19 mouse cellular contexts compared by ENCODE assay signal in the genomic region with DNA sequence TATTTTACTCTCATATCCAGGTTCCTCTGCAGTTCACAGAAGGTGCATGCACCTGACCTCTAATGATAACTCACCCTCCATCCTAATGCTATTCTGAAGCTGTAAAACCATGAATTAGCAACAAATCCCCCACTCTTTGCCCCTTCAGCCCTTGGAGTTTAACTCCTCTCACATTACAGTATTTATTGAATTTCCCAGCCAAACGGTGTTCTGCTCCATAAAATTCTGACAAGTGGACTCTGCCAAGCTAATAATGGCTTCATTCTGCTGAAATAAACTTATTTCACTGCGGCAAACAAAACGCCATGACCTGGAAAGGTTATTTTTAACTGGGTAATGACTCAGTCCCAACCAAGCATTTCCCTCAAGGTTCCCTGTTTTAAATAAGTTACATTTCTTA.
DNase-seq lines count a peak whose midpoint lies in the region; ATAC-seq lines count a peak whose summit lies in the region.
"Had no signal": no experiment of that assay in that cellular context is flagged by ENCODE, and none has a peak within 500 bp of the region (broad histone marks: within the 10 kb centered on the region; RNA-seq: fewer than 3 reads in every experiment).

No protein-coding gene starts in this region.

- no peaks in the 10 kb centered on the region for H3K9me3 ChIP-seq in intestine, embryonic 14.5 days (ENCODE audit: control insufficient read depth, low read length)
- no peaks in the 10 kb centered on the region for H3K9me3 ChIP-seq in intestine, embryonic 16.5 days (ENCODE audit: control insufficient read depth, low read length)
- no peaks in the 10 kb centered on the region for H3K9me3 ChIP-seq in limb, embryonic 11.5 days (ENCODE audit: control insufficient read depth, low read length)
- H3K9me3 ChIP-seq: hindbrain, embryonic 15.5 days; liver, embryonic 13.5 days; midbrain, embryonic 12.5 days had no signal

- intact Hi-C loops in left cerebral cortex, postnatal 36 days (cut with DNase I): no loop called here

- H3K27ac ChIP-seq in intestine, embryonic 14.5 days (ENCODE audit: low read depth): no peak overlapping the region
- no peak overlapping the region for H3K27ac ChIP-seq in intestine, embryonic 16.5 days (ENCODE audit: low read length)
- H3K27ac ChIP-seq in limb, embryonic 11.5 days (replicated peaks; ENCODE audit: low read depth, low read length): no peak overlapping the region
- H3K27ac ChIP-seq: hindbrain, embryonic 15.5 days; liver, embryonic 13.5 days; midbrain, embryonic 12.5 days had no signal

- 30% methylated on average over 3 of the region's 3 CpGs for WGBS in intestine, embryonic 14.5 days
- WGBS in intestine, embryonic 16.5 days: 34% methylated on average over 3 of the region's 3 CpGs
- WGBS in limb, embryonic 11.5 days: 19% methylated on average over 3 of the region's 3 CpGs

- no peak overlapping the region for H3K9ac ChIP-seq in intestine, embryonic 14.5 days (ENCODE audit: low read length)
- H3K9ac ChIP-seq in intestine, embryonic 16.5 days (ENCODE audit: low read depth, low read length): no peak overlapping the region
- H3K9ac ChIP-seq in limb, embryonic 11.5 days (ENCODE audit: low read length): no peak overlapping the region
- H3K9ac ChIP-seq: hindbrain, embryonic 15.5 days; liver, embryonic 13.5 days; midbrain, embryonic 12.5 days had no signal

- peak overlapping the region; percentile 2; the same call in 1 of the 2 replicates for H3K4me2 ChIP-seq in intestine, embryonic 14.5 days (ENCODE audit: low read length)
- no peak overlapping the region for H3K4me2 ChIP-seq in intestine, embryonic 16.5 days (ENCODE audit: low read depth, low read length)
- no peak overlapping the region for H3K4me2 ChIP-seq in limb, embryonic 11.5 days (ENCODE audit: low read depth, severe bottlenecking)
- H3K4me2 ChIP-seq: hindbrain, embryonic 15.5 days; liver, embryonic 13.5 days; midbrain, embryonic 12.5 days had no signal

- H3K27me3 ChIP-seq in intestine, embryonic 14.5 days (replicated peaks; ENCODE audit: control insufficient read depth, insufficient read depth, low read length): no peaks in the 10 kb centered on the region
- no peaks in the 10 kb centered on the region for H3K27me3 ChIP-seq in intestine, embryonic 16.5 days (replicated peaks; ENCODE audit: control insufficient read depth, insufficient read depth, low read length)
- no peaks in the 10 kb centered on the region for H3K27me3 ChIP-seq in limb, embryonic 11.5 days (ENCODE audit: control insufficient read depth, insufficient read depth, low read length)
- H3K27me3 ChIP-seq: hindbrain, embryonic 15.5 days; liver, embryonic 13.5 days; midbrain, embryonic 12.5 days had no signal

- no peaks in the 10 kb centered on the region for H3K36me3 ChIP-seq in intestine, embryonic 14.5 days (ENCODE audit: control insufficient read depth, insufficient read depth, low read length)
- no peaks in the 10 kb centered on the region for H3K36me3 ChIP-seq in intestine, embryonic 16.5 days (ENCODE audit: control insufficient read depth, insufficient read depth, low read length)
- no peaks in the 10 kb centered on the region for H3K36me3 ChIP-seq in limb, embryonic 11.5 days (ENCODE audit: control insufficient read depth, insufficient read depth, low read length)
- H3K36me3 ChIP-seq: hindbrain, embryonic 15.5 days; liver, embryonic 13.5 days; midbrain, embryonic 12.5 days had no signal

- DNase-seq in intestine, embryonic 14.5 days (ENCODE audit: low spot score): no peak
- peak; percentile 40 for DNase-seq in Muller cell, postnatal 12 days (ENCODE audit: inconsistent ontology term)
- peak; percentile 34 for DNase-seq in forelimb bud, embryonic 11.5 days (ENCODE audit: low read depth, low spot score)
- no peak for DNase-seq in limb, embryonic 11.5 days (ENCODE audit: low spot score)
- DNase-seq in adrenal gland, postnatal 25 days: no peak
- DNase-seq in left cerebral cortex, postnatal 36 days (ENCODE audit: low spot score in 2 of 2): no peak
- DNase-seq: adrenal gland, postnatal 10 days; B cell, adult 2 months; cerebellum, postnatal 10 days; gastrocnemius, postnatal 14 days; heart, postnatal 14 days; liver, embryonic 13.5 days; lung, postnatal 36 days; right cerebral cortex, adult 18-20 months; spleen, adult 18-20 months; thymus, postnatal 4 days had no signal

- ATAC-seq in intestine, embryonic 14.5 days (replicated peaks; ENCODE audit: low FRiP score, low TSS enrichment, low read depth): no peak
- no peak for ATAC-seq in intestine, embryonic 16.5 days
- peak; percentile 47; the same call in 1 of the 2 replicates for ATAC-seq in limb, embryonic 11.5 days (ENCODE audit: insufficient number of reproducible peaks, low FRiP score, low TSS enrichment, low read depth)

- H3K4me3 ChIP-seq in intestine, embryonic 14.5 days (ENCODE audit: low read depth, low read length): no peak overlapping the region
- H3K4me3 ChIP-seq in intestine, embryonic 16.5 days (ENCODE audit: low read length): no peak overlapping the region
- no peak overlapping the region for H3K4me3 ChIP-seq in limb, embryonic 11.5 days (ENCODE audit: low read depth, low read length)
- H3K4me3 ChIP-seq: hindbrain, embryonic 15.5 days; liver, embryonic 13.5 days; midbrain, embryonic 12.5 days had no signal

- peaks cover 20% of the 10 kb centered on the region for H3K4me1 ChIP-seq in intestine, embryonic 14.5 days (replicated peaks; ENCODE audit: control insufficient read depth, insufficient read depth, low read length)
- peaks cover 6% of the 10 kb centered on the region for H3K4me1 ChIP-seq in intestine, embryonic 16.5 days (ENCODE audit: control insufficient read depth, insufficient read depth, low read length)
- peaks cover 20% of the 10 kb centered on the region for H3K4me1 ChIP-seq in limb, embryonic 11.5 days (ENCODE audit: control insufficient read depth, insufficient read depth, low read length)
- H3K4me1 ChIP-seq: liver, embryonic 13.5 days had no signal

Comparison
In these comparisons a context has a peak if more than half of its experiments do, and no peak if none do; other contexts are left out.
1. DNase-seq: peak in Muller cell, postnatal 12 days (single experiment) and forelimb bud, embryonic 11.5 days (single experiment); none in intestine, embryonic 14.5 days (single experiment), limb, embryonic 11.5 days (single experiment), adrenal gland, postnatal 25 days (single experiment) and left cerebral cortex, postnatal 36 days (0 of 2).